Mouse (Mus musculus): ENCODE results near the gene Rufy1. TPM values are rescaled to one million over a fixed set of nuclear protein-coding genes. Genes with fewer than 3 reads are reported as not detected.

The Rufy1 gene
- total RNA-seq, 2 experiments from 2014 or later, result 23.6 to 25.9 TPM

DNA sequence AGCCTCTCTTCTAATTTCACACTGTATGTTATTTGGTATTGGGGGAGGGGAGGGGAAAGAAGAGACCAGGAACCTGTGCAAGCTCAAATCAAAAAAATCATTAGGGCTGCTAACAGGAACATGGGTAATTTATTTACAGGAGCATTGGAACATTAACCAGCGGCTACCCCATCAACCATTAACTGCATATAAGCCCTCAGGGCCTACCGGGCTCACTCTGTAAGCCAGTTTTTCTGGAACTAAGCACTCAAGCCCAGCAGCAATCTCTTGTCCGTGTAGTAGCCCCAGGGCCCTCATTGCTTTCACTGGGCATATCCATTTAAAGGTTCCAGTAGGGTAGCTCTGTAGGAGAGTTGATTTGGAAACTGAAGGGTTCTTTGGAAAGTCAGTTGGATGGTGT is 76.1 kb downstream of the Rufy1 start:
- no peak for DNase-seq (ENCODE audit: low spot score)

GRCm38 (mm10) chr11:50354162-50354561 is 76.8 kb downstream of the Rufy1 start, which contains the start of gene Cby3:
Gene Cby3 (plus strand): TSS chr11:50354462.
- no peak for DNase-seq (ENCODE audit: low spot score)

DNA sequence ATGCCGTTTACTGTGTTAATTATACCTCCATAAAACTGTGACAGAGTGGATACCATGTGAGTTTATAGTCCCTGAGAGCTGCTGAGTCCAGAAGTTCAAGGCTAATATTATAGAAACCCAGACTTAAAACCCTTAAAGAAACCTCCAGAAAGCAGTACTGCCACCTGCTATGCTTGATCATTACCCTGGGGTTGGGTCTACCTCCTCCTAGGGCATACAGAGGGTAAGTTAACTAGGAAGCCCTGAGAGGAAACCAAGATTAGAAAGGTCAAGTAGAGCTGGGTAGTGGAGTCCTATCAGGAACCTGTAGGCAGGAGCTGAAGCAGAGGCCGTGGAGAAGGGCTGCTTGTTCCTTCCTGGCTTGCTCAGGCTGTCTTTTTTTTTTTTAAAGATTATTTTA is 78.7 kb downstream of the Rufy1 start:
- DNase-seq (ENCODE audit: low spot score), result no peak

DNA sequence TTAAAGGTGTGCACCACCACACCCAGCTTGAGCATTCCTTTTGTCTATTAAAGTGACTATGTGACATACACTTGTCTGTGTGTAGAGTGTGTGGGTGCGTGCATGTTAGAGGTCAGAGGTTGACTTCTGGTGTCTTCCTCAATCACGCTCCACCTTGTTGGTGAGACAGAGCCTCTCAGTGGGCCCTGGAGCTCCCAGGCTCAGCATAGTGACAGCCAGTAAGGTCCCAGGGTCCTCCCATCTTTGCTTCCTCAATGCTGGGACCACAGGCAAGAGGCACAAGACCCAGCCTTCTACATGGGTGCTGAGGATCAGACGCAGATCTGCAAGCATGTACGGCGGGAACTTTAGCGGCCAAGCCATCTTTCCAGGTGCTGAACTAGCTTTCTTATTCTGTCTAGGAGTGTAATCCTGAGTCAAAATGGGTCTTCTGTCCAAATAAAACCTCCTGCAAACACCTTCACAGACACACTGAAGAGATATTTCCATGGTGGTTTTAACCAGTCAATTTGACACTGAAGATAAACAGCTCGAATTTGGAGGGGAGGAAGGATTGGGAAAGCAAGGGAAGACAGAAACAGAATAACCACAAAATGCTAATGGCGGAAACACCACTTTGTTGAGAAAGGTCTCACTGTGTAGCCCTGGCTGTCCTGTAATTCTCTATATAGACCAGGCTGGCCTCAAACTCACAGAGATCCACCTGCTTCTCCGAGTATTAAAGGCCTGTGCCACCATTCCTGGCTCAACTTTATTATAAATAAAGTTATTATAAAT is 84.5 kb downstream of the Rufy1 start:
- no peak for DNase-seq (ENCODE audit: low spot score)

DNA sequence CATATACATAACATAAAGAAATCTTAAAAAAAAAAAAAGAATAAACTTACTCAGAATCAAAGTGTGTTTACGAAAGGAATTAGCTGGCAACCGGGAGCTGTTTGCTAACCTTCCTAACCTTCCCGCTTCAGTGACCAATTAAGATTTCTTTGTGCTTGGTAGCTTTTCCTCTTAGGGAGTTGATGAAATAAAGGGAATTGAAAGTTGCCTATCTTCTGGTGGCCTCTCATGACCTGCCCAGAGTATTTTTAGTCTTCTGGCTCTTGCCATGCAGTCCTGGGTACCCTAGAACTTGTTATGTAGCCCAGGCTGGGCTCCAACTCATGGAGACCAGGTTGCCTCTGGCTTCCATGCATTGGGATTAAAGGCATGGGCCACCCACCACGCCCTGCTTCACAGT is 85.4 kb downstream of the Rufy1 start:
- no peak for DNase-seq (ENCODE audit: low spot score)

Small RNA genes within 50 kb of the gene (microRNA-seq; reads per million reads assigned to microRNA genes)
- not detected for gene Mir804

Other genes with a start within 250 kb of the Rufy1 start
- 100 to 1,000 TPM; 521 to 604 TPM for gene Sqstm1, start 220.3 kb downstream of the Rufy1 start, total RNA-seq (2021)
- 10 to 100 TPM; 38.3 to 39.1 TPM for gene Mgat4b, start 220.2 kb downstream of the Rufy1 start, total RNA-seq (2021)
- 1 to 10 TPM in 1 of 2 experiments, under 1 TPM in 1; 0.89 to 2.7 TPM for gene Ltc4s, start 192.5 kb downstream of the Rufy1 start, total RNA-seq (2021)
- 1 to 10 TPM; 4.9 to 7.4 TPM for gene Maml1, start 138.8 kb downstream of the Rufy1 start, total RNA-seq (2021)
- gene Canx, start 105.5 kb downstream of the Rufy1 start, total RNA-seq (2021), result 100 to 1,000 TPM in 1 of 2 experiments, 10 to 100 TPM in 1; 92.2 to 110 TPM
- not detected for gene Cby3, start 76.7 kb downstream of the Rufy1 start, total RNA-seq (2021)
- gene Hnrnph1, start 54.1 kb downstream of the Rufy1 start, total RNA-seq (2021), result 10 to 100 TPM; 74.6 to 98.6 TPM
- gene Adamts2, start 171.0 kb upstream of the Rufy1 start, total RNA-seq (2021), result 1 to 10 TPM; 4.8 to 5.6 TPM

Data from gastrocnemius, adult 18-20 months (tissue).